Mouse (Mus musculus): ENCODE data around the gene Gm28845.

DNA sequence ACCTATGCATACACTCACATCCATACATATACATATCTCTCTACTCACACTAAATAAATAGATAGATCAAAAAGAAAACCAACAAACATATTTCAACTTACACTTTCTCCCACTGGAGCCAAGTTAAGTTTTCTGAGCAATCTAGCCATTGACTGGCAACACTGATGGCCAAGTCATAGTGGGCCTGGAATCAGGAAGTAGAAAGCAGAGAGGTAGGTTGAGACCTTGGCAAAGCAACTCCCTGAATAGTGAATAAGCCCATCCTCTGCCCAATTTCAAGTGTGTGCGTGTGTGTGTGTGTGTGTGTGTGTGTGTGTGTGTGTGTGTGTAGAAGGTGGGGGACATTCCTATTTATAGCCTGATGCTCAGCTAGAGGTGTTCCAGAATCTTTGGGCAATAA is at the start of gene Gm28845:
- TF ChIP-seq POLR2A (IDR thresholded peaks at IDR 0.05; ENCODE audit: borderline replicate concordance, control insufficient read depth, low read depth, low read length) (no peak), CTCF (IDR thresholded peaks at IDR 0.05; ENCODE audit: control insufficient read depth, insufficient read depth, low read length) (no peak)
